Mouse (Mus musculus): Measurements from ENCODE around the gene Hmbs.
"Not testable (repeated sequence)": the region's sequence is repeated elsewhere in the genome, so short reads cannot be mapped to it uniquely, and the experiment has no call there.

Hmbs gene

DNA sequence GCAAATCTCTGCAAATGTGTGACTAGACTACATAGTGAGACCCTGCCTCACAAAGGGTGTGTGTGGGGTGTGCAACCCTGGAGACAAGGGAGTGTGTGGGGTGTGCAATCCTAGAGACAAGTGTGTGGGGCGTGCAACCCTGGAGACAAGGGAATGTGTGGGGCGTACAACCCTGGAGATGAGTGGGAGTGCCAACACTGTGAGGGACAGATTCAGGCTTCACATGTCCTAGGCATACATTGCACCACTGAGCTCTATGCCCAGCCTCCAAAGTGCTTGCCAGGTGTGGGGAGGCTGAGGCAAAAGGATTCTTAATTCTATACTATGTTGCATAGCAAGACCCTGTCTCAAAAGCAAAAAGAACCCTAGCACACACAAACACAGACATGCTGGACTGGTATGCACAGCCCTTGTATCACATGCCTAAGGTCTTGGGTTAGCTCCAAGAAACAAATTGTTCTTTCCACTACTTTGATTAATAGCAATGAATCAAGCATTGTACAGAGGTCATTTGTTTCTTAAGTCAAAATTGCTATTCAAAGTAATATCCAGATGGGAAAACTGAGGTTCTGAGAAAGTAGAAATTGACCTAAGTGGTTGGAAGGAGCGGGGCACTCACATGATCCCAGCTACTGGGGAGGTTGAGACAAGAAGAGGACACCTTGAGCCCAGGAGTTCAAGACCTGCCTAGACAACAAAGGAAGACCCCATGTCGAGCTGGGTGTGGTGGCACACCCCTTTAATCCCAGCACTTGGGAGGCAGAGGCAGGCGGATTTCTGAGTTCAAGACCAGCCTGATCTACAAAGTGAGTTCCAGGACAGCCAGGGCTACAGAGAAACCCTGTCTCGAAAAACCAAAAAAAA, 1.8 kb upstream of the Hmbs start:
- no peak for DNase-seq (ENCODE audit: low spot score in 2 of 2)

GRCm38 (mm10) chr9:44343290-44343689, 738 bp downstream of the Hmbs start:
- no peak for DNase-seq (ENCODE audit: low spot score in 2 of 2)

DNA sequence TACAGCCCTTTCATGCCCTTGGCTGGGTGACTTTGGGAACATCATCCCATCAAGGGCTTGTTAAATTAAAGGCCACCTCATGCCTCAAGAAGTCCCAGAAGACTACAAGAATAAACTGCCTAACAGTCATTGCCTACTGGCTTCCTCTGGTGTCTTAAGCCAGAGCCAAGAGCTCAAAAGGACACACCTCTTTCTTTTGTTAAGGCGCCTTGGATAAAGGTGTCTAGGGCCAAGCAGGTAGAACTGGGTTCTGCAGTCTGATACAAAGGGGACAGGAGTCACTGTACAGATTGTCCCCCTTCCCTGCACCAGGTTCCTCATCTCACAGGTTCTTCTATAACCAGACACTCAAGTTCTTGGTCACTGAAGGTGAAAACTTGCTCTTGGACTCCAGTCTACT, 1.4 kb downstream of the Hmbs start:
- DNase-seq (ENCODE audit: low spot score in 2 of 2), result no peak

GRCm38 (mm10) chr9:44342173-44342572, 1.9 kb downstream of the Hmbs start:
- DNase-seq (ENCODE audit: low spot score in 2 of 2), result no peak

DNA sequence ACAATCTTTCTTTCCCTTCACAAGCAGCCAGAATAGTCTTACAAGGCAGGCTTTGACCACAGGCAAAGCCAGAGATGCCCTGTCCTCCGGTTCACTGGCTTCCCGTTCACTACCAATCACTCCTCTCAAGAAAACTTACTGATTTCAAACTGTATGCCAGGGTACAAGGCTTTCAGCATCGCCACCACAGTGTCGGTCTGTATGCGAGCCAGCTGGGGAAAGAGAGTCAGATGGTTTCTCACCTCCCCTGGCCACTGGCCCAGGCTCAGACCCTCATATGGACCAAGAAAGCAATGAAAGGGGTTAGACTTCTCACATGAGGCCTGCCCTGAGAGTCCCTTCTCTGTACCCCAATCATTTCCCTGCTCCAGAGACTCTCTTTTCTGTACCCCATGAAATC, 2.5 kb downstream of the Hmbs start:
- no peak for DNase-seq (ENCODE audit: low spot score in 2 of 2)

GRCm38 (mm10) chr9:44338574-44338973, 5.5 kb downstream of the Hmbs start:
- no peak for DNase-seq (ENCODE audit: low spot score in 2 of 2)

GRCm38 (mm10) chr9:44337436-44338169, 6.4 kb downstream of the Hmbs start:
- no peak for DNase-seq (ENCODE audit: low spot score in 2 of 2)

- no peak for DNase-seq (ENCODE audit: low spot score in 2 of 2)
These were observed 7.1 kb downstream of the Hmbs start for GRCm38 (mm10) chr9:44336964-44337363.

DNA sequence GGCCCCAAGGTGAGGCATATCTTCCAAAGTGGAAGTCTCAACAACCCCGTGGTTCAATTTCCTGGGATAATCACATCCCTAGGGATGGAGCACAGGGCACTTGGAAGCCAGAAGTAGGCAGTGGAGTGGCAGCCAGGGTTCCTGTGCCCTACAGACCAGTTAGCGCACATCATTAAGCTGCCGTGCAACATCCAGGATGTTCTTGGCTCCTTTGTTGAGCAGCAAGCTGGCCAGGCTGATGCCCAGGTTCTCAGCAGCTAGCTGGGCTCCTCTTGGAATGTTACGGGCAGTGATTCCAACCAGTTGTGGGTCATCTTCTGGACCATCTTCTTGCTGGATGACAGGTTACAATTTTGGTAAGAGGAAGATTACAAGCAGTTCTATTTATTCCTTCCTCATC, 7.5 kb downstream of the Hmbs start:
- not testable (repeated sequence) for DNase-seq (ENCODE audit: low spot score in 2 of 2)

DNA sequence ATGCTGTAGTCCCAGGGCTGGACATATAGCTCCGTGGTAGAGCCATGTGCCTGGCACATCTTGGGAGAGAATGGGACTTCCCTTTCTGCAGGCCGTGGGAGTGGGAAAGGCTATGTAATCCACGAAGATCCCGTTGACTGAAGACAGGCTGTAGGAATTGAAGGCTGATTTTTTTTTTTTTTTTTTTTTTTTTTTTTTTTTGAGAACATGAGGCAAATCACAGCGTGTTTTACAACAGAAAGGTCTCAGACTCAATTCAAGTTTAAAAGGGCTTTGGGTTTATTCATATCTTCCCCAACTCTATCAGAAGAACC, 8.0 kb downstream of the Hmbs start:
- DNase-seq (ENCODE audit: low spot score in 2 of 2), result no peak

- no peak for DNase-seq (ENCODE audit: low spot score in 2 of 2)
These were observed 8.5 kb downstream of the Hmbs start for GRCm38 (mm10) chr9:44335331-44336092.

- peak; percentile 96 to 99 for DNase-seq (ENCODE audit: low spot score in 2 of 2)
These were observed 9.4 kb downstream of the Hmbs start, which contains the start of gene H2afx for GRCm38 (mm10) chr9:44334396-44335330. Gene H2afx (plus strand): TSS chr9:44334694.

DNA sequence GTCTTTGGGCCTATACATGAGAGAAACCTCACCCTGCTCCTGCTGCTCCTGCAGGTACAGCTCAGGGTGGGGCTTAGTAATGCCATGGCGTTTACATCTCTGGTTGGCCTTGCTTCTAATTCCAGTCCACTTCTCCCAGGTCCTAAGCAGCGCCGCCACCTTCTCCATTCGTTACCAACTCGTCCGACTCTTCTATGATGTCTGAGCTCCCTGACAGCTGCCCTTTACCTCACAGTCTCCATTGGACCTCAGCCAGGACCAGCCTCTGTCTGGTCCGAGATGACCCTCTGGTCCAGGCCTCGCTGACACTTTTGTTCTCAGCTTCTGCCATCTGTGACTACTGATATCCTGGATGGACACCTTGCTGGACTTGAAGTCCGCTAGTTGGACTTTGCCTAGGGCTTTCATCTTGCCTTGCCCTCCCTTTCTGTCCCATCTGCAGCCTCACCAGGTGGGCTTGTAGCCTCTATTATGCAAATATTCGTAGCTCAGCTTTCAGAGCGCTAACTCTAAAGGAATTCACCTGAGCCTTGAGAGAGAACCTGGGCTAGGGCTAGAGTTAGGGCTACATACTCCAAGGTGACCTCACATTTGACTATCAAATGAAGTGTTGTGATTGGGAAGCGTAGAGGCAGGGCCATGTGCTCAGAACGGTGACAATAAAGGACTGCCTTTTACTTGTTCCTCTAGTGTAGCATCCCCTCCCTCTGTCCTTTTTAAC, 10.9 kb downstream of the Hmbs start:
- DNase-seq (ENCODE audit: low spot score in 2 of 2), result no peak

DNA sequence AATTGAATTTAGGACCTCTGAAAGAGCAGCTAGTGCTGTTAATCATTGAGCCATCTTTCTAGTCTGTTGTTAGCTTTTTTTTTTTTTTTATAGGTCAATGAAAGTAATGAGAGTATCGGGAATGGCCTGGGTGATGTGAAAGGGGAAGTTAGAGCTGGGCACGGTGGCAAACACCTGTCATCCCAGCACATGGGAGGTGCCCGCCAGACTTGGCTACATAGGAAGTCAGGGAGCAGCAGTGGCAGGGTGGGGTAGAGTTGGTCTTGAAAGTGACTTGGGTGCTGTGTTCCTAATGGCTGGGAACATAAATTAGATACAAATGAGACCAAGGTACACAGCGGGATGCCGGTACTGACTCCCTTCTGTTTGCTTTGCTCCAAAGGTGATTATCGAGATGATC, 13.3 kb downstream of the Hmbs start:
- DNase-seq (ENCODE audit: low spot score in 2 of 2), result no peak

DNA sequence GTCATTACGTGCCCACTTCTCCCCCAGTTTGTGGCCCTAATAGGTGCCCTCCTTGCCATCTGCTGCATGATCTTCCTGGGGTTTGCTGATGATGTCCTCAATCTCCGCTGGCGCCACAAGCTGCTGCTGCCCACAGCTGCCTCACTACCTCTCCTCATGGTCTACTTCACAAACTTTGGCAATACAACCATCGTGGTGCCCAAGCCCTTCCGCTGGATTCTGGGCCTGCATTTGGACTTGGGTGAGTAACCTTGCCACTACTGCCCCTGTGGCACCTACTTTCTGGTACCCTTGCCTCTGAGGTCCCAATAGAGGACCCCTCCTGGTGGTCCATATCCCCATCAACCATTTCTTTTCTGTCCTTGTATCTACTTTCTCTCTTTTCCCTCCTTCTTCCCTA, 16.1 kb downstream of the Hmbs start:
- no peak for DNase-seq (ENCODE audit: low spot score in 2 of 2)

DNA sequence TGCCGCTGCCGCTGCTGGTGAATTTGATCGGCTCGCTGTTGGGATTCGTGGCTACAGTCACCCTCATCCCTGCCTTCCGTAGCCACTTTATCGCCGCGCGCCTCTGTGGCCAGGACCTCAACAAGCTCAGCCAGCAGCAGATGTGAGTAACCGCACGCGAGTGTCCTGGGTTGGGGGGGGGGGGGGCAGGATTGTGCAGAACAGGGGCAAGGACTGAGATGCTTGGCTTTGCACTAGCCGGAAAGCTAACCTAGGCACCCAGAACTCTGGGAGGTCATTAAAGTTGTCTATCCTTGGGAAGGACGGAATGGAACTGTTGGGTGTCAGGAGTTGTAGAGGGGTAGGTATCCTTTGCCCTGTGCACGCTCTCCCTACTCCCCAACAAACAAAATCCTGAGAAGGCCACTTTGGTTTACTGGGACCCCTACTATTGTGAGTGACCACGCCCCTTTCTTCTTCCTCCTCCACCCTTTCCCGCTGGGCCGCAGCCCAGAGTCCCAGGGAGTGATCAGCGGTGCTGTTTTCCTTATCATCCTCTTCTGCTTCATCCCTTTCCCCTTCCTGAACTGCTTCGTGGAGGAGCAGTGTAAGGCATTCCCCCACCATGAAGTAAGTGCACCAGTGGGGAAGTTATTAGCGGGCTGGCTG, 16.8 kb downstream of the Hmbs start:
- no peak for DNase-seq (ENCODE audit: low spot score in 2 of 2)

- peak; percentile 62 to 66 for DNase-seq (ENCODE audit: low spot score in 2 of 2)
These were observed 17.5 kb downstream of the Hmbs start for GRCm38 (mm10) chr9:44326371-44327063.

GRCm38 (mm10) chr9:44325768-44326370, 18.2 kb downstream of the Hmbs start, which contains the start of gene Dpagt1:
Gene Dpagt1 (plus strand): TSS chr9:44326019.
- no peak for DNase-seq (ENCODE audit: low spot score in 2 of 2)

All from thymus, postnatal 10 days (tissue).